Mouse (Mus musculus): Measurements from ENCODE around the gene Rad51b.

Rad51b gene

DNA sequence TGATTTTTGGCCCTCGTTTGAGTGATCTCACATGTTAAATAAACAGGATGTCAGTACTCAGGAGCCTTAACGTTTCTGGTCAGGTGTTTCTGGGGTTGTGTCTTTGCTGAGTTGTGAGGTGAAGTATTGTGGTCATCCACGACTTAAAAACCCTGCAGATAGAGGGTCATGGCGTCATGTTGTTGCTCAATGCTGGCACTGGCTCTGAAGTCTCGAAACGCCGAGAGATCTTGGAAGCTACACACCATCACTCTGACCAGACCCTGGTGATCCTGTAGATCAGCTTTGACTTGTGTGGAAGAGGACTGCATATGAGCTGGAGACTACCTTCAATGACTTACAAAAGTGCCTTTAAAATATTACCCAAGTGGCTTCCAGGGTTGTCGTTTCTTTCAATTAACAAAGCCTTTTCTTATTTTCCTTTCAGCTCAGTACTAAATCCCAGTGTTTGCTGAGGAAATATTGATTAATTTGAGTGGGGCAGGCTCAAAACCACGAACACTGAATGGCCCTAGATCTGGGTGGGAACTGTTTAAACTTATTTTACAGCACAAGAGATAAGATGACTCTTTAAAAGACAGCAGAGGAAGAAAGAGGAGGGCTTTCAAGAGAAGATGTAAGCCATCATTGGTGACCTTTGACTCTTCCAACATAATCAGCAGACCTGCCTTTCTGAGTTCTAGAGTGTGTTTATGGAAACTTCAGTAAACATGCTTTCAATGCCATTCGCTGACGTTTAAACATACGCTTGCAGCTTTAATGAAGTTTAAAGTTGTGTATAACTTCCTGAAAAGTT is 144.3 kb downstream of the Rad51b start:
- DNase-seq = no peak

- no peak for DNase-seq
Observed at GRCm38 (mm10) chr12:79442126-79442525, 145.0 kb downstream of the Rad51b start.

DNA sequence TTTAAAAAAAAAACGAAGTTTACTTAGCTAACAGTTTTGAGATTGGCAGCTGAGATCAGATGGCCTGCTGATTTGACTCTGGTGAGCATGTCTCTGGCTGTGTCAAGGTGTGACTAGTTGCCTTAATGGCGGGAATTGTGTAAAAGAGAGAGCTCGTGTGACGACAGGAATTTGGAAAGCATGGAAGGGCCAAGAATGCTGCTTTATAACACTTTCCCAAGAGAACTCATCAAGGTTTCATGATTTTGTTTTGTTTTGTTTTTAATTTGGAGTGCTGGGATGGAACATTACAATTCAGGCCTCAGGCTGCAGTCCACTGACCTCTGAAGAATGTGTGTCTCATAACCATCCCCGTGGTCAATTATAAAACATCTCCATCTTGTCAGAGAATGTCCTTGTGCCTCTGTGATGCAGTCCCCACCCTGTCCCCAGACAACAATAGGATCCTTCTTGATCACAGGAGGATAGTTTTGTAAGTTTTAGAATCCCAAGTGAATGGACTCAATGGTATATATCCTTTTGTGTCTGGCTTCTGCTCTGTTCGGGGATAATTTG is 145.8 kb downstream of the Rad51b start:
- no peak for DNase-seq

- no peak for DNase-seq
Observed at GRCm38 (mm10) chr12:79444646-79445045, 147.6 kb downstream of the Rad51b start.

GRCm38 (mm10) chr12:79447039-79447438 is 150.0 kb downstream of the Rad51b start:
- no peak for DNase-seq

DNA sequence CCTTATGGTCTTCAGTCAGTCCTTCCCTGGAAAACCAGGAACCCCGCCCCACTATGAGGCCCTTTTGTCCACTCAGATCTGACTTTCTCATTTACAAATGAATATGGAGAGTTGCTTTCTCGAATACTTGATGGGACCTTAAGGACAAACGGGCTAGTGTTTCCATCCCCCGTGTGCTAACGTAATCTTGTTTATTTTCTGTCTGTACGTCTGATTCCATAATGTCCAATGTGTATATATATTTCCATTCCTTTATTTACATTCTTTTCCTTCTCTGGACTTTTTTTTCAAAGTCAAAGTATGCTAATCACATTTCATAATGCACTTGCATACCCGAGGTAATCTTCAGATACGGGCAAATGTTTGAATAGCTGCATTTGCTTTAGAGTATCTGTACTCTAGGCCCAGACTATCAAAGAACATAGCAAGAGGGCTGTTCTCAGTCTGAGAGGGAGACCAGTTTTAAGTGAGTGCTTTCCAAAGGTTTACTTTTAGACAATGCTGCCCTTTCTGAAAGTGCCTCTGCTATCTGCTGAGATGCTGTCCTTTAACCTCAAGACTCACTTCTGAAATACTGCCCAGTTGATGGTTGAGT is 152.8 kb downstream of the Rad51b start:
- DNase-seq = no peak

- DNase-seq = no peak
Observed at GRCm38 (mm10) chr12:79452882-79453281, 155.8 kb downstream of the Rad51b start.

GRCm38 (mm10) chr12:79454017-79454416 is 156.9 kb downstream of the Rad51b start:
- DNase-seq = no peak

- no peak for DNase-seq
Observed at GRCm38 (mm10) chr12:79455061-79455847, 158.2 kb downstream of the Rad51b start.

GRCm38 (mm10) chr12:79455848-79456164 is 158.7 kb downstream of the Rad51b start:
- DNase-seq = no peak

DNA sequence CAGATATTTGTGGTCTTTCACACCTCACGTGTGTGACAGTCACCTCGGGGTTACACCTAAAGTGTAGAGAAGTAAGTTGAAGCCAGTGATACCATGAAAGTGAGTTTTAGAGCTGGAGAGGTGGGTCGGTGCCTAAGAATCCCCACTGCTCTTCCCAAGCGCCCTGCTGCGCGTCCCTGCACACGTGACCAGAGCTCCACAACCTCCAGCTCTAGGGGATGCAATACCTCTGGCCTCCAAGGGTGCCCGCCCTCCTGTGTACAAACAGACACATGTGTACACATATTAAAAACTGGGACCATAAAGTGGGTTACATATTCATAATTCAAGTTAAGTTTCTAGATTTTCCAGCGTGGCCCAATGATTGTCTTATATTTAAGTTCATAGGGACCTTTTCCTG is 159.2 kb downstream of the Rad51b start:
- no peak for DNase-seq

- no peak for DNase-seq
Observed at GRCm38 (mm10) chr12:79463371-79463770, 166.3 kb downstream of the Rad51b start.

DNA sequence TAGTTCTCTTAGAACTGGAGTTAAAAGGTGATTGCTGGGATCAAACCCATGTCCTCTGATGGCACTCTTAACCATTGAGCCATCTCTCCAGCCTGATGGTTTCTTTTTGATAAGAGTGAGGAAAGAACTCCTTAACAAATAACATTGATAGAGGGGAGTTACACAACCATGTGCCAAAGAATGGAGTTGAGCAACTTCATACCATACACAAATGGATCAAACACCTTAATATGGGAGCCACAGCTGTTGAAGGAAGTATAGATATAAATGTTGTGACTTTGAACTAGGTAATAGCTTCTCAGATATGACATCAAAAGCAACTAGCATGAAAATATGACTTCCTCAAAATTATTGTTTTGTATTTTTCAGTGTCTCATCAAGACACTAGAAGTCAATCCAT is 173.0 kb downstream of the Rad51b start:
- DNase-seq = no peak

- no peak for DNase-seq
Observed at GRCm38 (mm10) chr12:79471868-79472267, 174.8 kb downstream of the Rad51b start.

DNA sequence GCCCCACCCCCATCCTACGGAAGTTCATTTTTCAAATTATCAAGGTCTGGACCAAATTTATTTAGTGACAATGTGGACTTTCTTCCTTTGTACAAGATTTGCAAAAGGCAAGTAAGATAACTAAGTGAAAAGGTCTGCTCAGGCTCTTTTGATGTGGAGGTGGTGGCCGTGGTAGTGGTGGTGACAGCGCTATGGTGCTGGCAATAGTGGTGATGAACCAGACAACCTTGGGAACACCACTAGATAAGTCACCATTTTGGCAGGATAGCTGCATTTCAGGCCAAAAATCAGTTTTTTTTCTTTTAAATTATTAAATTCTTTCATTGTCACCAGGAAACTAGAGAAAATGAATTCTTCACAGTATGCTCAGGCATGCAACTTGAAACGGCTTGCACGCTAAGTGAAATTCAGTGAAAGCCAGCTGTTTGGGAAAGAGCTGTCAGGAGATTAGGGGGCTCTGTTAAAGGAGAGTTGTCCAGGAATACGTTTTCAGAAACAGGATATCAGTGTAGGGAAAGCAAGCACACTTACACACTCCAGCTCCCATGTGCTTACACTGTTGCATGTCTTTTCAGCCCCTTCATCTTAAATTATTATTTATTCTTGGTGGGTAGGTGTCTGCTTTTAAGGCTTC is 179.4 kb downstream of the Rad51b start:
- DNase-seq = no peak

- no peak for DNase-seq
Observed at GRCm38 (mm10) chr12:79478816-79479215, 181.7 kb downstream of the Rad51b start.

DNA sequence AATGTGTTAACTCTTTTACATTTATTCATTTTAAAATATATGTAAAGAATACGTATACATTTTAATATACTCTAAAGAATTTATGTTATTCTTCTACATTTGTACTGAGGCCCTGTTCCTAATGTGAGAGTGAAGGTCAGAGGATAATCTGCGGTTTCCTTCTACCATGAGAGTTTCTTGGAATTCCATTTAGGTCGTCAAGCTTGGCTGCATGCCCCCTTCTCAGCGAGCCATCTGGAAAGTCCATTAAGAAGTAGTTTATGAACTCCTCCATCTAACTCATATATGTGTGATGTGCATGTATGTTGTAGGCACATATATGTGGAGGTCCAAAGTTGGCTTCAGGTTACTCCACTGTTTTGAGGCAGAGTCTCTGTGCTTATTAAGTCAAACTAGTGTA is 188.4 kb downstream of the Rad51b start:
- peak in 1 of 2 experiments; percentile 43 for DNase-seq

- no peak for DNase-seq
Observed at GRCm38 (mm10) chr12:79488590-79489242, 191.6 kb downstream of the Rad51b start.

GRCm38 (mm10) chr12:79490626-79491025 is 193.5 kb downstream of the Rad51b start:
- no peak for DNase-seq

GRCm38 (mm10) chr12:79492175-79492574 is 195.1 kb downstream of the Rad51b start:
- no peak for DNase-seq

DNA sequence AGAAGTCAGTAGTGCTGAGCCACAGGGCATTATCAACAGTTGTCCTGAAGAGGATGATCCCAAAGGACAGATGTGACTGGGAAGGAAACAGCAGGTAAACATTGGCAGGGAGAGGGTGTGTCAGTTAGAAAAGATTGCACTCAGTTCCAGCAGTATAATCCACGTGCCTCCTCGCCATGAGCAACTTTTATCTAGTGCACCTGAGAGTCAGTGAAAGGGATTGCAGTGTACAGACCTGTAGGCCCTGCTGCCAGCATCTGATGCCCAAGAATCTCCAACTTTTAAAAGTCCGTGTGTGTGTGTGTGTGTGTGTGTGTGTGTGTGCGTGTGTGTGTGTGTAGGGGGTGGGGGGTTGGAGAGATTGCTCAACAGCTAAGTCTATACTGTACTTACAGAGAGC is 195.5 kb downstream of the Rad51b start:
- DNase-seq = no peak

DNA sequence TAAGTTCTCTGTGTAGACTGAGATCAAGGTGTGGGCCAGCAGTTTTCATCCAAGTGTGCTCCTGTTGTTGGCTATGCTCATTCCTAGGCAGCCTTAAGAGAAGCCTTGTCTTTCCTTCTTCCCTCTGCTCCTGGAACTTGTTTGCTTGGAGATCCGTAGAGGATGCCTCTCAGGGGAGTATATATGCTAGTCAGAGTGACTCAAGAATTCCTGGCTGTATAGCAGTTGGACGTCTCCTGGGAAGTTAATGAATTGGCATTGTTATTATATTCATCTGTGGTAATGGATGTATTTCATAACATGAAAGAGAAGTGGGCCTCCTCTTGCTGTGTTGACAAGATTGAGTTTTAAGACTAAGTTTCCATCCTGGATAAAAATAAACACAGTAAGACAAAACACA is 196.4 kb downstream of the Rad51b start:
- DNase-seq = no peak

DNA sequence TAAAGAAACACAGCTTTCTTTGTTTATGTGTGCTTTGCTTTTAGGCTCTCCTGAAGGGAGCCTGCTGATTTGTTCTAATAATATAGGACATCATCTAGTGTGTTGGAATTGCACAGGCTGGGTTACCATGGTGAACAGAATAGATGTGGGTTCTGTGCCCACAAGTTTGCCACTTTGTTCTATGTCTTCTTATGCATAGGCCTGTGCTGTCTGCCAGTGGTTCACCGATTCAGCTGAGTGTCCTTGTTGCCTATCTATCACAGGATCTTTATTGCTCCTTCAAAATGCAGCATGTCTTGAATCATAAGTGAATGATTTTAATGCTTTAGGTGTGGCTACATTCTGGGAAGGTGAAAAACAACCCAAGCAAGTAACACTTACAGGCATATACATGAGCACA is 201.2 kb downstream of the Rad51b start:
- DNase-seq = no peak

Data from kidney, postnatal 36 days (tissue).